Mouse (Mus musculus) left cerebral cortex, postnatal 36 days (tissue): ENCODE measurements around the gene Dctn3. TPM values are rescaled to one million over a fixed set of nuclear protein-coding genes. Genes with fewer than 3 reads are reported as not detected.

ENCODE experiments used
- DNase-seq, 2 experiments: peaks; one replicate each; pipeline ENCODE4 v3.0.0; 2021 to 2022; ENCODE audit warnings: low spot score in 2 of 2, mixed read lengths in 1 of 2
- intact Hi-C: fragments of 180-260 bp; cut with DNase I; formaldehyde crosslinking; loops from one replicate; pipeline ENCODE4 v1.15.1; 2025
- total RNA-seq, 2 experiments: library from RNA; stranded (reverse); gene quantifications; 2 replicates each; pipeline ENCODE4 v1.2.3; 2021

Gene Dctn3
- total RNA-seq, 2 experiments from 2014 or later = 159 to 187 TPM

DNA sequence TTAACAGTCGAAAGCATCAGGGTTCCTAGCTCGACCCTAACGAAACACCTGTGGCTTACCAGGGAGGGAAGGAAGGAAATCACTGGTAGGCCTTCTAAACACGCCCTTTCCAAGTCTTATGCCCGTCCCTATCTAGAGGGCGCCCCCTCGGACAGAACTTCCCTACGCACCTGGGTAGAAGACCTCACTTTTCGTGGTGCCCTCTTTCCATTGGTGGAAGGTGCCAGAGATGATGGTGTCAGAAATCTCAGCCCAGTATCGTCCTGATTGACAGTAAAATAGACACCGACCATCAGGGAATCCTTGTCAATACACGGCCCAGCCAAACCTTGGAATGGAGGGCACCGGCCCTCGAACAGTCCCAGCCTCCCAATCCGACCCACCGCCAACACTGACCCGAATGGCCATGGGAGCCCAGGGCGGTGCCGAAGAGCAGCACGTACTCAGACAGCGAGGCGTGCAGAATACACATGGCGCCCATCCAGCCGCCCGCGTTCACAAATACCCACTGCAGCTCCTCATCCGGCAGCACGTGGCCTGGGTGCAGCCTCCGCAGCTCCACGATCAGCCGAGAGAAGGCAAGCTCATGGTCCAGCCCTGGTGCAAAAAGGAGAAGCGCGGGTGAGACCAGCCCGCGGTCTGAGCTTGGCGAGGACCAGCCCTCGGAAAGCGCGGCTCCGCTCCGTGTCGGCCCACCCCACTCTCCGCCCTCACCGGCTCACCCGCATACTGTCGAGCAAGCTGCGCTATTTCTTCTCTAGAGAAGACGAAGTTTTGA lies 17.6 kb upstream of the Dctn3 start:
- DNase-seq = peak in 1 of 2 experiments; percentile 83
- intact Hi-C loops = loop anchor here (1.0 kb wide), 1 partner anchor 26 kb away; no protein-coding TSS in a partner anchor

DNA sequence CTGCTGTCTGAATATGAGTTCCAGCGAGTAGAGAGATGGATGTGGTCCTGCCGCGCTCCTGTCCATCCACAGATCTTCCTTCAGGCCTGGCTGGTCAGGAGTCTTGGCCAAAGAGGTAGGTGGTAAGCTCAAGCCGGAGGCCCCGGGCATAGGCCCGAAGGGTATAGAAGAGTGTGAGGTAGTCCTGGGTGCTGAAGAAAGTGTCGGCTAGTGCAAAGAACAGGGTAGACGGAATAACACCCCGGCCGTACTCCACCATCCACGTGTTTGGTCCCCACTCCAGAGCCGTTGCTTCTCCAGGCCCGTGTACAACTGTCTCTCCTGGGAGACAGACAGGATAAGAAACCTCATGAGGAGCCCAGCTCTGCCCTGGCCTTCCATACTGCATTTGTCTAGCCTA lies 16.3 kb upstream of the Dctn3 start:
- intact Hi-C loops = no loop called here

DNA sequence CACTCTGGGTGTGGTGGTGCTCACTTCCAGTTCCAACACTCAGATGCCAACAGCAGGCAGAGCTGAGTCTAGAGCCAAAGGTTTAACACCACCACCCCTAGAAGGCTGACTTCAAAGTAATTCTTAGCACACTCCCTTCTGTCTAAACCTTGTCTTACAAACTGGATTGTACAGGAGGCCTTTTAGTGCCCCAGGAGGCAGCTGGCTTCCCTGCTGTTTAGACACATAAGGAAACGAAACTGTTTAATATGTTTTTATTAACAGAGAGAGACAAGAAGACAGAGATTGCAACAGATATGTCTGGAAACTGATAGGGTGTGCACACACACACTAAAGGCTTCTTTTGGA lies 15.3 kb upstream of the Dctn3 start:
- intact Hi-C loops = no loop called here
- DNase-seq = no peak

More for the DNA sequence above, 16.3 kb upstream of the Dctn3 start:
- DNase-seq = no peak

DNA sequence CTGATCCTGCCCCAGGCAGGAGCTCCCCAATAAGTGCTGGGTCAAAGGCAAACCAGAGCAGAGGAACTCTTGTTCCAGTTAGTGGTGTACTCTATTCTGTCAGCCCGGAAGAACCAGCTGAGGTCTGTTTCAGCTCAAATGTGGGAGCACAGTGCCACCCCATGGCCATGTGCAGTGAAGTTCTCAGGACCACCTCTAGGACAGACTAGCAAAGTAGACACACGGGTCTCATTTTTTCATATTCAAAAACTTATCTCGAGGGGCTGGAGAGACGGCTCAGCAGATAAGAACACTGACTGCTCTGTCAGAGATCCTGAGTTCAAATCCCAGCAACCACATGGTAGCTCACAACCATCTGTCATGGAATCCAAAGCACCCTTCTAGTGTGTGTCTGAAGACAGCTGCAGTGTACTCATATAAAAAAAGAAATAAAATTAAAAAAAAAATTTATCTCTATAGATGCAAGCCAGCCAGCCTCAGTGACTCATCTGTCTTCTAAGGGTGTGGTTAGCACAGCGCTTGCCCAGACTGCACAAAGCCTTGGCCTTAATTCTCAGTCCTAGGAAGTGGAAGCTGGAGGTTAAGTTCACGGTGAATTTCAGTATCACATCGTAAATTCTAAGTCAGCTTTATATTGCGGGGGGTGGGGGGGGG lies 14.8 kb upstream of the Dctn3 start:
- peak; percentile 58 to 78 for DNase-seq
- intact Hi-C loops = no loop called here

- intact Hi-C loops = no loop called here
- no peak for DNase-seq
These were observed 8.2 kb upstream of the Dctn3 start, which contains the start of gene Arid3c for GRCm38 (mm10) chr4:41731052-41731765. Arid3c (minus strand) TSS chr4:41731142.

- intact Hi-C loops = no loop called here
- peak in 1 of 2 experiments; percentile 39 for DNase-seq
These were observed 4.1 kb upstream of the Dctn3 start for GRCm38 (mm10) chr4:41726826-41727621.

GRCm38 (mm10) chr4:41716834-41717233 lies 6.1 kb downstream of the Dctn3 start:
- intact Hi-C loops = no loop called here
- no peak for DNase-seq

DNA sequence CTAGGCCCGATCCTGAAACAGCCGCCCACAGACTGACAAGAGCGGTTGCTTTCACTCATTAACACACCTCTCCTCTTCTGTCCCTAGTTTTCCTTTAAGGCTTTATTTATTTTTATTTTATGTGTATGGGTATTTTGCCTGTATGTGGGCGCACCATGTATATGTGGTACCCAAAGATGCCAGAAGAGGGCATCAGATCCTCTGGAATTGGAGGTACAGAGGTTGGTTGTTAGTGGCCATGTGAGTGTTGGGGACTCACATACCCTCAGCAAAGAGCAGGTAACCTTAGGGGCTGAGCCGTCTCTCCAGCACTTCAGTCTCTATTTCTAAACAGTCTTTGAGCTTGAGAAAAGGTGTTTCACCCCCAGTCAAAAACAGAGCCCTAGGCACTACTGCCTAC lies 7.4 kb downstream of the Dctn3 start:
- no peak for DNase-seq
- intact Hi-C loops = no loop called here

GRCm38 (mm10) chr4:41715082-41715481 lies 7.9 kb downstream of the Dctn3 start:
- intact Hi-C loops = no loop called here
- DNase-seq = no peak

DNA sequence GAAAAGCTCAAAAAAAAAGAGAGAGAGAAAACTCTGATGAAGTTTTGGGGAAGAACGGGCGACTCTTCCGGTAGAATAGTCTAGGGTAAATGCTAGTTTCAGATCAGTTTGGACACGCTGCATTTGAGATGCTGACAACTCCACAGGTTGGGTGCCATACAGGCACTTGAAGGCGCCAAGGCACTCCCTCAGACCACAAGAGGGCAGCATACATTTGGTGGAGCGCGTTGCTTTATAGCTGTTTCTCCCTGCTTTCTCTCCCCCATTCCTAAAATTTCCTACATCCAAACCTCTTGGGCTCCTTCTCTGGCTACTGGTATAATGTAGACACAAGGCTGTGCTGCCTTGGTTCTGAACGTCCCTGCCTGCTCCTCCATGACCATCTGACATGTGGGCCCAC lies 8.7 kb downstream of the Dctn3 start:
- DNase-seq = peak; percentile 65 to 72
- intact Hi-C loops = loop anchor here (1.0 kb wide), 1 partner anchor 26 kb away; no protein-coding TSS in a partner anchor

- intact Hi-C loops = loop anchor here (1.0 kb wide), 1 partner anchor 27 kb away; no protein-coding TSS in a partner anchor
These were observed 9.5 kb downstream of the Dctn3 start, which contains the start of gene Rpp25l for GRCm38 (mm10) chr4:41713197-41714067. Rpp25l (minus strand) TSS chr4:41713534.

DNA sequence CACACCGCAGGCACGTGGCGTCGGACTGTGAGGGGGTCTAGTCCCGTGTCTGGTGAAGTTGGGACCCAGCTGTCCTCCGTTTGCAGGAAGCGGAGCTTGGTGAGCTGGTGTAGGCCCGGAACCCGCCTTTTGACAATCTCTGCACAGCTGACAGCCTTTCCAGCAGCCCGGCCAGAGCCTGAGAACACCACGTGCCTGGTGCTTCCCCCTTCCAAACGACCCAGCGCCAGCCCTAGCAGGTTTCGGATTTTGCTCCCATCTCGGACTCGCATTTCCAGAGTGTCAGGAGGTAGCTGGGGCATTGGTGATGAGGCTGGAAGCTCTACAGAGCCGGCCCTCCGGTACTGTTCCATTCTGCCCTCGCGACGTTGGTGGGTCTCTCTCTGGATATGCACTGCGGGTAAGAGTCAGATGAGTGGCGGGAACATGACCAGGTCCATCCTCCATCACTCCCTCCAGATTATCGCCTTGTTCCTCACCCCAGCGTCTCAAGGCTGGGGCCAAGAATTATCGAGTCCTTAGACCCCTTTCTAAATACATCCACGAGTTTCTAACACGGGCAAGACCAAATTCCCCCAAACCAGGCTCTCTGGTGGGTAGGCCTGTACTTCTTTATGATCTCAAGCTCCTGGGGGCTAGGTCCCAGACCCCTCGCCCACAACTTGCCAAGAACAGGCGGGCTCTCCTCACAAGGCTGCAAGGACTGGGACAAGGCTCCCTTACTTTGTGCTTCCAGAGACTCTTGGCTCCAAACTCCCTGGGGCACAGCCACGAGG lies 10.4 kb downstream of the Dctn3 start:
- intact Hi-C loops = no loop called here
- DNase-seq = peak in 1 of 2 experiments; percentile 39

More at GRCm38 (mm10) chr4:41713197-41714067, 9.5 kb downstream of the Dctn3 start, which contains the start of gene Rpp25l:
- DNase-seq = peak; percentile 81 to 86

GRCm38 (mm10) chr4:41711705-41712375 lies 11.1 kb downstream of the Dctn3 start:
- intact Hi-C loops = no loop called here
- DNase-seq = no peak

- intact Hi-C loops = no loop called here
- no peak for DNase-seq
These were observed 12.7 kb downstream of the Dctn3 start for GRCm38 (mm10) chr4:41710229-41710628.

DNA sequence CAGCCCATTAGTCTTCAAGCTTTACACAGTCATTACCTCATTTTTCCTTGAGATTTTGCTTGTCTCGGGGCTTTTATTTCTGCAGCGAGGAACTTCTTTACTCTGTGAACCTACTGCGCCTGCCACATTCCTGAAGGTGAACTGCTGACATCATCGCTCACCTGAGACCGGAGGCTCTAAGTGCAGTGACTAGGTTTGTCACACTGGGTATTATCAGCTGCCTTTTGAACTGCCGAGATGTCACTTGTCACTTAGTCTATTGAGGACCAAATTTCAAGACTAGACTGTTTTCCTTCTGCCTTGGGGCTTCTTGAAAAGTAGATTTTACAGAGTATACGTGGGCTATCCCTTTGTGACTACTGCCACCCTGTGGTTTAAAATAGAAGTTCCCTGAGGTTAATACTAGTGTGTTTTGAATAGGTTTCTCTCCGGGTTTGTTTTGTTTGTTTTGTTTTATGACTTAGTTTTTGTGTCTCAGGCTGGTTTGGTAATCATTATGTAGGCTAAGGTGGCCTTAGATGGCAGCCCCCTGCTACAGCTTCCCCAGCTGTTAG lies 14.7 kb downstream of the Dctn3 start:
- DNase-seq = no peak
- intact Hi-C loops = loop anchor here (5.0 kb wide), 4 partner anchors 56 to 156 kb away; partner anchors contain the start of genes Dnaic1 and Fam219a

- intact Hi-C loops = loop anchor here (1.0 to 5.0 kb wide), 5 partner anchors 55 to 239 kb away; partner anchors contain the start of genes Dnaic1 and Fam219a
- DNase-seq = peak; percentile 74 to 80
These were observed 15.9 kb downstream of the Dctn3 start for GRCm38 (mm10) chr4:41707011-41707535.
